Mouse (Mus musculus): Measurements from ENCODE around the gene Txnrd2. TPM values are rescaled to one million over a fixed set of nuclear protein-coding genes. Genes with fewer than 3 reads are reported as not detected.

The Txnrd2 gene
- polyA plus RNA-seq, 1 experiment from 2014 or later = 34.5 TPM

DNA sequence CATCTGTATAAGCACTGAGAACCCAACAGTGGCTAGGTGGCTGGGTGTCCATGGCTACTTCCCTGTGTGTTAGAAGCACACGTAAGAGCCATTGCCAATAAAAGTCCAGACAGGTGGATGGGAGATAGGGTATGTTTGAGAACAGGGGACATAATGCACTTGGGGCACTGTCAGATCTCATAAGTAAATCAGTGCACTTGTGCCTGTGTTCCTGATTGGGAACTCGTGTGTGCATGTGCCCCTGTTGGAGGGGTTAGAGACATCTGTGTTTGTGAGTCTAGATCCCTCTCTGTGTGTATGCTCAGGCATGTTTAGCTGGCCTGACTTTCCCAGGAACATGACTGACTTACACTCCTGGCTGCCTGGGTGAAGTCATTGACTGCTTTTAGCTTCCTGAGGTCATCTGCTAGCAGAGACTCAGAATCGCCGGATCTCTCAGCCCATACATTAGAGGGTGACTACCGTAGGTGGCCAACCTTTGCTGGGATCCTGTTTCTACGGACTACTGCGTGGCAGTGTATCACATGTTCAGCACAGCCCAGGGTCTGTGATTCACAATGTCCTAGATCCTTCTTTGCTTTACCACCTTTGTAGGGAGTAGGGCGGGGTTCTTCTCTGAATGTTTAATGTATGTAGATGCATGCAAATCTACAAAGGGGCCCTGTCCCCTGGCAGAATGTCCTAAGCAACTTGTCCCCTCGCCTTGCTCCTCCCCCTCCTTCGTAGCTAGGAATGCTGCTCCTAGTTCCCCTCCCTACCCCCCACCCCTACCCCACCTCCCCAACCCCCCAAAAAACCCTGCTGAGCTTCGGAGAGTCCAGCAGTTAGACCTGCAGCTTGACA, 31.2 kb upstream of the Txnrd2 start:
- Histone ChIP-seq H3K27me3 (replicated peaks) (no peaks in the 10 kb centered on the region), H3K4me1 (peaks cover 56% of the 10 kb centered on the region), H3K9ac (peak overlapping the region; percentile 76), H3K27ac (replicated peaks) (peak overlapping the region; percentile 98), H3K4me2 (peak overlapping the region; percentile 90), H3K9me3 (no peaks in the 10 kb centered on the region), H3K4me3 (0 out of 2 replicates have a peak overlapping the region, but pooled peaks have one; percentile 20), H3K36me3 (peaks cover 33% of the 10 kb centered on the region)
- 19% methylated on average over 11 of the region's 11 CpGs for WGBS
- ATAC-seq (ENCODE audit: extremely low read depth, insufficient number of reproducible peaks, low FRiP score, low TSS enrichment) = no peak

GRCm38 (mm10) chr16:18395620-18396036, 30.6 kb upstream of the Txnrd2 start:
- Histone ChIP-seq H3K27me3 (replicated peaks) (no peaks in the 10 kb centered on the region), H3K9ac (peak overlapping the region; percentile 71), H3K4me3 (0 out of 2 replicates have a peak overlapping the region, but pooled peaks have one; percentile 14), H3K9me3 (no peaks in the 10 kb centered on the region), H3K4me2 (peak overlapping the region; percentile 90), H3K27ac (replicated peaks) (peak overlapping the region; percentile 98), H3K36me3 (peaks cover 38% of the 10 kb centered on the region), H3K4me1 (peaks cover 63% of the 10 kb centered on the region)
- peak; percentile 45; the same call in 1 of the 2 replicates for ATAC-seq (ENCODE audit: extremely low read depth, insufficient number of reproducible peaks, low FRiP score, low TSS enrichment)
- WGBS = 19% methylated on average over 6 of the region's 7 CpGs

- Histone ChIP-seq H3K9ac (peak overlapping the region; percentile 71), H3K36me3 (peaks cover 39% of the 10 kb centered on the region), H3K4me2 (peak overlapping the region; percentile 90), H3K4me1 (peaks cover 68% of the 10 kb centered on the region), H3K9me3 (no peaks in the 10 kb centered on the region), H3K27me3 (replicated peaks) (no peaks in the 10 kb centered on the region), H3K27ac (replicated peaks) (peak overlapping the region; percentile 98), H3K4me3 (no peak overlapping the region)
- WGBS = 43% methylated on average over 2 of the region's 2 CpGs
- no peak for ATAC-seq (ENCODE audit: extremely low read depth, insufficient number of reproducible peaks, low FRiP score, low TSS enrichment)
Measured at GRCm38 (mm10) chr16:18396201-18396600, 30.0 kb upstream of the Txnrd2 start.

DNA sequence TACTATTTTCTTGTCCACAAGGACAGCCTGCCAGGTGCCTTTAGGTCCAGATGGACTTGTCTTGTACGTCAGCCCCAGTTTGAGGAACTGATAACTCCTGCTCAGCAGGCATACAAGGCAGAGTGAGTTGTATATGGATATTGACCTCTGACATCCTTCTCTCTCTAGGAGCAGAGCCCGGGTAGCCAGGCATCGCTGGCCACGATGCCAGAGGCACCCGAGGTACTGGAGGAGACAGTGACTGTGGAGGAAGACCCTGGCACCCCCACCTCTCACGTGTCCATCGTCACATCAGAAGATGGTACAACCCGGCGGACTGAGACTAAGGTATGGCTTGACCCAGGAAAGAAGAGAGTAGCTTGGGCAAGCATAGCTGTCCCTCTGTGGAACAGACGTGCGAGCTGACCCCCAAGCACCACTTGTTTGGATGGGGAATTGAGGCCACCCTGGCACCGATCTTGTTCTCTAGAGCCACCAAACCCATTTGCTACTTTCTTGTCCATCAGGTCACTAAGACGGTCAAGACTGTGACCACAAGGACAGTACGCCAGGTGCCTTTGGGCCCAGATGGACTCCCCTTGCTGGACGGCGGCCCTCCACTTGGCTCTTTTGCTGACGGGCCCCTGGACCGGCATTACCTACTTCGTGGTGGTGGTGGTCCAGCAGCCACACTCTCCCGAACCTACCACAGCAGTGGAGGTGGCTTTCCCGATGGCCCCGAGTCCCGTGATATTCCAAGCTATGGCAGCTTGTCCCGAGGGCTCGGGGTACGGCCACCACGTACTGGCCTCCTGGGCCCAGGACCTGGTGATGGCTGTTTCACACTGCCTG, 29.2 kb upstream of the Txnrd2 start:
- H3K4me3 ChIP-seq = no peak overlapping the region
- no peak for ATAC-seq (ENCODE audit: extremely low read depth, insufficient number of reproducible peaks, low FRiP score, low TSS enrichment)
- H3K9me3 ChIP-seq = no peaks in the 10 kb centered on the region
- no peak overlapping the region for H3K9ac ChIP-seq
- H3K4me1 ChIP-seq = peaks cover 70% of the 10 kb centered on the region
- H3K4me2 ChIP-seq = no peak overlapping the region
- no peaks in the 10 kb centered on the region for H3K27me3 ChIP-seq (replicated peaks)
- 90% methylated on average over 27 of the region's 27 CpGs for WGBS
- peaks cover 47% of the 10 kb centered on the region for H3K36me3 ChIP-seq
- H3K27ac ChIP-seq (replicated peaks) = peak overlapping the region; percentile 98

- Histone ChIP-seq H3K27me3 (replicated peaks) (no peaks in the 10 kb centered on the region), H3K9me3 (no peaks in the 10 kb centered on the region), H3K4me2 (no peak overlapping the region), H3K36me3 (peaks cover 77% of the 10 kb centered on the region), H3K4me3 (no peak overlapping the region), H3K27ac (replicated peaks) (peak overlapping the region; percentile 76), H3K9ac (peak overlapping the region; percentile 28; the same call in 1 of the 2 replicates), H3K4me1 (peaks cover 46% of the 10 kb centered on the region)
- ATAC-seq (ENCODE audit: extremely low read depth, insufficient number of reproducible peaks, low FRiP score, low TSS enrichment) = no peak
- 64% methylated on average over 9 of the region's 9 CpGs for WGBS
Measured at GRCm38 (mm10) chr16:18400028-18400427, 26.2 kb upstream of the Txnrd2 start.

GRCm38 (mm10) chr16:18400472-18401216, 25.5 kb upstream of the Txnrd2 start:
- peak overlapping the region; percentile 76 for H3K27ac ChIP-seq (replicated peaks)
- 42% methylated on average over 7 of the region's 7 CpGs for WGBS
- H3K4me3 ChIP-seq = no peak overlapping the region
- H3K27me3 ChIP-seq (replicated peaks) = no peaks in the 10 kb centered on the region
- H3K4me2 ChIP-seq = no peak overlapping the region
- H3K9ac ChIP-seq = peak overlapping the region; percentile 28
- ATAC-seq (ENCODE audit: extremely low read depth, insufficient number of reproducible peaks, low FRiP score, low TSS enrichment) = peak; percentile 26; the same call in 1 of the 2 replicates
- H3K4me1 ChIP-seq = peaks cover 46% of the 10 kb centered on the region
- H3K9me3 ChIP-seq = no peaks in the 10 kb centered on the region
- peaks cover 84% of the 10 kb centered on the region for H3K36me3 ChIP-seq

- H3K4me2 ChIP-seq = no peak overlapping the region
- peaks cover 87% of the 10 kb centered on the region for H3K36me3 ChIP-seq
- H3K4me1 ChIP-seq = peaks cover 52% of the 10 kb centered on the region
- no peak overlapping the region for H3K4me3 ChIP-seq
- ATAC-seq (ENCODE audit: extremely low read depth, insufficient number of reproducible peaks, low FRiP score, low TSS enrichment) = no peak
- H3K9ac ChIP-seq = 0 out of 2 replicates have a peak overlapping the region, but pooled peaks have one; percentile 5
- H3K9me3 ChIP-seq = no peaks in the 10 kb centered on the region
- H3K27ac ChIP-seq (replicated peaks) = no peak overlapping the region
- H3K27me3 ChIP-seq (replicated peaks) = no peaks in the 10 kb centered on the region
- WGBS = 85% methylated on average over 12 of the region's 12 CpGs
Measured at GRCm38 (mm10) chr16:18403285-18403684, 22.9 kb upstream of the Txnrd2 start.

DNA sequence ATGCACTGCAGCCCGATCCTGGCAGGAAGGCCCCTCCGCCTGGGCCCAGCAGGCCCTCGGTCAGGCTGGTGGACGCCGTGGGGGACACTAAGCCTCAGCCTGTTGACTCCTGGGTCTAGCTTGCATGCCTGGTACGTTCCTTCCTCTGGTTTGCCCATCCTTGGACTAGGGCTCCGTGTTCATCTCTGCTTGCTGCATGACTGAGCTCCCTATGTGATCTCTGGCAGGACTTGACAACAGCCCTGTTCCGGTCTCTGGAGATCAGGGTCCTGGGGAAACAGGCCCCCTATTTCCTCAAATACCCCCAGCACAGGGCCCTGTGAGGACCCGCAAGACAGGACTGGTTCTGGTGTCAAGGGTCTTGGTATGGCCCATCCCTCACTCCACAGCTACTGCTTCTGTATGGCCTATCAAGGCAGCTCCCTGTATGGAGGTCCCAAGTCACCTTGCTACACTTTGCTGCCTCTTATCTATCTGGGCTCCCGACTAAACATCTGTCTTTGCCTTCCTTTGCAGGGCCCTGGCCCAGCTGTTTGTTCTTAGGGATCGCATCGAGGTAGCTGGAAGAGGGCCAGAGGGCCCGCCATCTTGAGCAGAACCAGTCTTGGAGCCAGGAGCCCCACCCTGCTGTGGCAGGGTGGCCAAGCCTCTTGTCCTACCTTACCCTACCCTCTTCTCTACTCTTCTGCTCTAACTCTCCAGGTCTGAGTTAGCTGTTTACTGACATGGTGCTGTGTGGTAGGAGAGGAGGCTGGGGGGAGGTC, 20.9 kb upstream of the Txnrd2 start:
- H3K36me3 ChIP-seq = peaks cover 87% of the 10 kb centered on the region
- H3K27me3 ChIP-seq (replicated peaks) = no peaks in the 10 kb centered on the region
- no peak for ATAC-seq (ENCODE audit: extremely low read depth, insufficient number of reproducible peaks, low FRiP score, low TSS enrichment)
- H3K4me2 ChIP-seq = no peak overlapping the region
- no peak overlapping the region for H3K4me3 ChIP-seq
- peaks cover 47% of the 10 kb centered on the region for H3K4me1 ChIP-seq
- H3K27ac ChIP-seq (replicated peaks) = peak overlapping the region; percentile 48
- peak overlapping the region; percentile 6; the same call in 1 of the 2 replicates for H3K9ac ChIP-seq
- H3K9me3 ChIP-seq = no peaks in the 10 kb centered on the region
- WGBS = 83% methylated on average over 13 of the region's 13 CpGs

GRCm38 (mm10) chr16:18405876-18406275, 20.3 kb upstream of the Txnrd2 start:
- peak overlapping the region; percentile 6; the same call in 1 of the 2 replicates for H3K9ac ChIP-seq
- WGBS = 63% methylated on average over 2 of the region's 2 CpGs
- peaks cover 41% of the 10 kb centered on the region for H3K4me1 ChIP-seq
- H3K36me3 ChIP-seq = peaks cover 91% of the 10 kb centered on the region
- no peak for ATAC-seq (ENCODE audit: extremely low read depth, insufficient number of reproducible peaks, low FRiP score, low TSS enrichment)
- no peak overlapping the region for H3K4me2 ChIP-seq
- H3K27ac ChIP-seq (replicated peaks) = peak overlapping the region; percentile 48
- no peaks in the 10 kb centered on the region for H3K27me3 ChIP-seq (replicated peaks)
- H3K4me3 ChIP-seq = no peak overlapping the region
- H3K9me3 ChIP-seq = no peaks in the 10 kb centered on the region

- Histone ChIP-seq H3K9me3 (no peaks in the 10 kb centered on the region), H3K36me3 (peaks cover 93% of the 10 kb centered on the region), H3K4me2 (no peak overlapping the region), H3K27ac (replicated peaks) (no peak overlapping the region; the same call in 1 of the 2 replicates), H3K4me1 (peaks cover 37% of the 10 kb centered on the region), H3K27me3 (replicated peaks) (no peaks in the 10 kb centered on the region), H3K4me3 (no peak overlapping the region), H3K9ac (no peak overlapping the region)
- no peak; the same call in 1 of the 2 replicates for ATAC-seq (ENCODE audit: extremely low read depth, insufficient number of reproducible peaks, low FRiP score, low TSS enrichment)
- WGBS = 8% methylated on average over 2 of the region's 2 CpGs
Measured at GRCm38 (mm10) chr16:18406293-18406692, 19.9 kb upstream of the Txnrd2 start.
